Mouse (Mus musculus) neural tube, embryonic 15.5 days (tissue): ENCODE results near the gene Dda1. TPM values are rescaled to one million over a fixed set of nuclear protein-coding genes. Genes with fewer than 3 reads are reported as not detected.

ENCODE experiments used
- ATAC-seq: fragments of 200-750 bp; cut with Nextera tagmentation; 2 replicates; pipeline ENCODE4 v1.8.0; 2017; ENCODE audit warnings: mild to moderate bottlenecking, moderate TSS enrichment, moderate library complexity; ENCODE audit not compliant: low FRiP score
- H3K27ac ChIP-seq: fragments of 300-500 bp; sonication (generic); replicated peaks from 2 replicates; pipeline ENCODE4 v1.5.1; 2015; ENCODE audit warnings: mild to moderate bottlenecking, inconsistent platforms
- H3K27me3 ChIP-seq: fragments of 300-500 bp; sonication (generic); replicated peaks from 2 replicates; pipeline ENCODE4 v1.6.1; 2015; ENCODE audit warnings: inconsistent platforms
- H3K36me3 ChIP-seq: fragments of 300-500 bp; sonication (generic); 2 replicates; pipeline ENCODE4 v1.6.1; 2015; ENCODE audit warnings: inconsistent platforms
- H3K4me1 ChIP-seq: fragments of 300-500 bp; sonication (generic); 2 replicates; pipeline ENCODE4 v1.6.1; 2015; ENCODE audit warnings: inconsistent platforms
- H3K4me2 ChIP-seq: fragments of 300-500 bp; sonication (generic); 2 replicates; pipeline ENCODE4 v1.6.1; 2015; ENCODE audit warnings: inconsistent platforms, mild to moderate bottlenecking, moderate library complexity
- H3K4me3 ChIP-seq: fragments of 300-500 bp; sonication (generic); replicated peaks from 2 replicates; pipeline ENCODE4 v1.5.1; 2015; ENCODE audit warnings: mild to moderate bottlenecking, inconsistent platforms
- H3K9ac ChIP-seq: fragments of 300-500 bp; sonication (generic); replicated peaks from 2 replicates; pipeline ENCODE4 v1.6.1; 2015; ENCODE audit warnings: mild to moderate bottlenecking, inconsistent platforms
- H3K9me3 ChIP-seq: fragments of 300-500 bp; sonication (generic); replicated peaks from 2 replicates; pipeline ENCODE4 v1.6.1; 2016; ENCODE audit warnings: inconsistent platforms
- WGBS: fragments of 180-500 bp; shearing (Covaris S2); methylation state at CpG from one replicate; pipeline ENCODE4 v1.1.7; 2015; ENCODE audit warnings: mixed read lengths; 5-methylcytosine and 5-hydroxymethylcytosine counted together
- polyA plus RNA-seq: library from polyadenylated mRNA; unstranded; fragments of >200 nt; fragmentation: Nextera tagmentation; extraction: Ambion mirVana; gene quantifications from 2 replicates; pipeline ENCODE4 v1.2.1, GENCODE M21; 2015

Gene Dda1
- polyA plus RNA-seq, 1 experiment from 2014 or later = 252 TPM

DNA sequence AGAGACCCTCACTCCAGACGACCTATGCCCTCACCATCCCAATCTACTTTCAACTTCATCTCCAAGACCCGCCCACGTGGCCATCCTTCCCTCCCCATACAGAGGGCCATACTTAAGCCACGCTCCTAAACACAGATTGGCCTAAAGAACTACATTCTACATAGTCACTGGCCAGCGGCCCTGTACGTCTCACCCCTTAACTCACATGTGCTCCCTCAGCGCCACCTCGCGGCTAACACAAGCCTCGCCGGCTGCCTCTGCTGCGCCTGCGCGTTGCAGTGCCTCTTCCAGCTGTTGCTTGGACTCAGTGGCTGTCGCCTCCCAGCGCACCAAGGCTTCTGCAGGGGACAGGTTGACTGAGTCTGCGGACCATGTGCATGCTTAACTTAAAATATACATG lies 52.6 kb downstream of the Dda1 start:
- no peak overlapping the region for H3K27ac ChIP-seq
- peaks cover 16% of the 10 kb centered on the region; the same call in 1 of the 2 replicates for H3K4me1 ChIP-seq
- no peak overlapping the region for H3K4me3 ChIP-seq
- peak overlapping the region; percentile 35 for H3K4me2 ChIP-seq
- no peak overlapping the region for H3K9ac ChIP-seq
- WGBS = 6% methylated on average over 17 of the region's 17 CpGs
- peaks cover 45% of the 10 kb centered on the region for H3K27me3 ChIP-seq
- ATAC-seq = peak; percentile 84
- H3K9me3 ChIP-seq = no peaks in the 10 kb centered on the region
- H3K36me3 ChIP-seq = no peaks in the 10 kb centered on the region

DNA sequence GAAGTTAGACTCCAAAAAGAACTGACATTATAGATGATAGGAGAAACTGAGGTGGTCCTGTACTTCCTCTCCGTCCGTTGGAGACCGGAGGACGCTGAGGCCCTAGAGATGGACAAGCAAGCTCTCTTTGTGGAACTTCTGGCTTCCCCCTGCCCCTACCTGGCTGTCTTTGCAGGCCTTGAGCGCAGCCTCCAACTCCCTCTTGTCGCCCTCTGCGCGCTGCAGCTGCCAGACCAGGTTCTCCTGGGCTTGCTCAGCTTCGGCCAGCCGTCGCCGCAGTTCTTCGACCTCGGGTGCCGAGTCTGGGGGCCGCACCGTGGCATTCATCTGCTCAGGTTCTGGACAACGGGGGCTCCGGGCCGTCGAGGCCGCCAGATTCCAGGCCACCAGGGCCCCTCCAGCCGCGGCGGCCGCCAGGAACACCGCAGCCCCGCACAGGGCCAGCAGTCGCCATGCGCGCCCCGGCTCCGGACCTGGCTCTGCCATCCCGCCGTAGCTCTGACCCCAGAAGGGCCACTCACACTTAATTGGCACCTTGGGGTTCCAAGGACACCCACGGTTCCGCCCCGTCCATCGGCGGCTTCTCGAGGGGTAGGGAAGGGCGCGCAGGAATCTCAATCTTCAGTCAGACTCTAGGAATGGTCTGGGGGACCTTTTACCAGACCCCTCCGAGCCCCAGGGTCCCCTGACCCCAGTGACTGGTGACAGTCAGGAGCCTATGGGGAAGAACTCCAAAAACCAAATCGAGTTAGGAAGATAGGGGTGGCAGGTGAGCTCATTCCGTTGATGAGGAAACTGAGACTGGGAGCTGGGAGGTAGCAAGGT lies 56.4 kb downstream of the Dda1 start, which contains the start of gene Ccdc194:
Gene Ccdc194 (minus strand): TSS at position 486 of the 825 bp plus-strand sequence.
- WGBS = 10% methylated on average over 46 of the region's 46 CpGs
- H3K27ac ChIP-seq = no peak within 1 kb of the TSS

More for the DNA sequence above, 56.4 kb downstream of the Dda1 start, which contains the start of gene Ccdc194:
- no peak within 1 kb of the TSS for H3K4me3 ChIP-seq
- no peaks in the 10 kb centered on the region for H3K9me3 ChIP-seq
- H3K27me3 ChIP-seq = peaks cover 58% of the 10 kb centered on the region
- H3K9ac ChIP-seq = no peak within 1 kb of the TSS
- H3K4me1 ChIP-seq = peaks cover 13% of the 10 kb centered on the region; the same call in 1 of the 2 replicates
- no peaks in the 10 kb centered on the region for H3K36me3 ChIP-seq
- no peak for ATAC-seq
- peak within 1 kb of the TSS; percentile 6; the same call in 1 of the 2 replicates for H3K4me2 ChIP-seq

Other genes starting within 250 kb of the Dda1 start
- gene Myo9b, start 196.5 kb upstream of the Dda1 start, polyA plus RNA-seq = 14.9 and 16.0 TPM in 2 replicates
- 68.5 and 72.0 TPM in 2 replicates for gene Haus8, start 196.3 kb upstream of the Dda1 start, polyA plus RNA-seq
- gene Use1, start 102.4 kb upstream of the Dda1 start, polyA plus RNA-seq = 121 and 122 TPM in 2 replicates
- 5.6 and 9.2 TPM in 2 replicates for gene Ocel1, start 97.9 kb upstream of the Dda1 start, polyA plus RNA-seq
- 28.6 and 34.9 TPM in 2 replicates for gene Nr2f6, start 87.2 kb upstream of the Dda1 start, polyA plus RNA-seq
- 7.0 and 9.8 TPM in 2 replicates for gene Ushbp1, start 73.4 kb upstream of the Dda1 start, polyA plus RNA-seq
- gene Babam1, start 72.3 kb upstream of the Dda1 start, polyA plus RNA-seq = 96.0 and 96.1 TPM in 2 replicates
- gene Ankle1, start 63.2 kb upstream of the Dda1 start, polyA plus RNA-seq = 7.0 and 16.4 TPM in 2 replicates
- gene Abhd8, start 5.5 kb upstream of the Dda1 start, polyA plus RNA-seq = 160 and 192 TPM in 2 replicates
- 181 and 182 TPM in 2 replicates for gene Mrpl34, start 4.2 kb upstream of the Dda1 start, polyA plus RNA-seq
- 5.7 and 6.8 TPM in 2 replicates for gene Ano8, start 16.8 kb downstream of the Dda1 start, polyA plus RNA-seq
- gene Gtpbp3, start 18.9 kb downstream of the Dda1 start, polyA plus RNA-seq = 15.4 and 17.1 TPM in 2 replicates
- gene Plvap, start 42.6 kb downstream of the Dda1 start, polyA plus RNA-seq = 9.5 and 21.1 TPM in 2 replicates
- 0.13 TPM in 2 replicates for gene Ccdc194, start 56.5 kb downstream of the Dda1 start, polyA plus RNA-seq
- 16.1 and 35.7 TPM in 2 replicates for gene Bst2, start 68.3 kb downstream of the Dda1 start, polyA plus RNA-seq
- 71.3 and 72.0 TPM in 2 replicates for gene Mvb12a, start 73.7 kb downstream of the Dda1 start, polyA plus RNA-seq
- 0.15 and 0.95 TPM in 2 replicates for gene Tmem221, start 89.7 kb downstream of the Dda1 start, polyA plus RNA-seq
- gene Nxnl1, start 97.4 kb downstream of the Dda1 start, polyA plus RNA-seq = 0.15 TPM in 1 of 2 replicates, not detected in the other
- 83.0 and 85.9 TPM in 2 replicates for gene Slc27a1, start 99.7 kb downstream of the Dda1 start, polyA plus RNA-seq
- 223 and 232 TPM in 2 replicates for gene Pgls, start 123.0 kb downstream of the Dda1 start, polyA plus RNA-seq
- gene Fam129c, start 128.4 kb downstream of the Dda1 start, polyA plus RNA-seq = 8.4 and 10.2 TPM in 2 replicates
- gene Colgalt1, start 141.8 kb downstream of the Dda1 start, polyA plus RNA-seq = 73.4 and 76.9 TPM in 2 replicates
- gene Unc13a, start 202.6 kb downstream of the Dda1 start, polyA plus RNA-seq = 18.1 and 22.2 TPM in 2 replicates
- gene Jak3, start 207.1 kb downstream of the Dda1 start, polyA plus RNA-seq = 7.4 and 11.5 TPM in 2 replicates
- 1.4 and 2.8 TPM in 2 replicates for gene Insl3, start 220.0 kb downstream of the Dda1 start, polyA plus RNA-seq
- 0.56 and 1.3 TPM in 2 replicates for gene B3gnt3, start 232.6 kb downstream of the Dda1 start, polyA plus RNA-seq